Mouse (Mus musculus): ENCODE results near the gene Mtcl1. TPM values are rescaled to one million over a fixed set of nuclear protein-coding genes. Genes with fewer than 3 reads are reported as not detected.
"Not testable (repeated sequence)": the region's sequence is repeated elsewhere in the genome, so short reads cannot be mapped to it uniquely, and the experiment has no call there.

Gene Mtcl1
- polyA plus RNA-seq, 1 experiment from 2014 or later, result 3.5 TPM

DNA sequence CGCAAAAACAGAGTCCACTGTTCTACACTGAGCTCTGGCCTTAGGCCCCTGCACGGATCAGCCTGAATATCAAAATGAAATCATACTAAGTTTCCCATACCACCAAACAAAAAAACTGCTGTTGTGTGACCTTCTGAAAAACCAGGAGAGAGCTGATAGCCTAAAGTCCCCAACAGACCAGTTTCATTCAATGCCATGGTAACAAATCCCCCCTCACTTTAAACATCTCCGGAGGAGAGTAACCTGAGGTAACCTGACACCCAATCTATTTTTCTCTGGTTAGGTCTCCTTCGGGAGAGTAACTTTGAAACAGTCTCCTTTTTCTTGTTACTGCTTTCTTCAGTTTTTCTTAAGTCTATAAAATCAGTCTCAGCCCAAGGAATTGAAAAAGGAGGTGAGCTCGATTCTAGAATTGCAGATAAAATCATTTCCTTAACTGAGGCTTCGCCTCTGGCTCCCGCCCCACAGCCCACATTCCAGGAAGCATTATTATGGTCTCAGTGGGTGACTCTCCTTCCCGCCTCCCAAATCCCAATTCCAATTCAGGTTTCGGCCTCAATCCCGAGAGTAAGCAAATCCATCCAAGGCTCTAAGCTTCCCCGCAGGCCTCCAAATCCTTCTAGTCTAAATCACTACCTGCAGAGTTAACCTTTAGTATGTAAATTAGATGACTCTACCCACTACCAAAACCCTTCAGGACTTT lies 10.3 kb downstream of the Mtcl1 start:
- peak; percentile 21 for DNase-seq (ENCODE audit: low spot score)
- Histone ChIP-seq H3K4me3 (replicated peaks; ENCODE audit: low read depth, low read length) (no peak overlapping the region), H3K27ac (no peak overlapping the region), H3K4me2 (ENCODE audit: low read length) (no peak overlapping the region), H3K9ac (ENCODE audit: low read depth, low read length) (no peak overlapping the region), H3K4me1 (replicated peaks; ENCODE audit: insufficient read depth, low read length) (no peaks in the 10 kb centered on the region), H3K27me3 (ENCODE audit: insufficient read depth, low read length) (no peaks in the 10 kb centered on the region), H3K36me3 (ENCODE audit: insufficient read depth, low read length) (no peaks in the 10 kb centered on the region), H3K9me3 (replicated peaks; ENCODE audit: low read length) (no peaks in the 10 kb centered on the region)
- no peak for TF ChIP-seq CTCF (IDR thresholded peaks at IDR 0.05; ENCODE audit: low read depth)
- 28% methylated on average over 11 of the region's 11 CpGs for WGBS
- ATAC-seq (replicated peaks; ENCODE audit: low FRiP score, low read depth), result no peak

DNA sequence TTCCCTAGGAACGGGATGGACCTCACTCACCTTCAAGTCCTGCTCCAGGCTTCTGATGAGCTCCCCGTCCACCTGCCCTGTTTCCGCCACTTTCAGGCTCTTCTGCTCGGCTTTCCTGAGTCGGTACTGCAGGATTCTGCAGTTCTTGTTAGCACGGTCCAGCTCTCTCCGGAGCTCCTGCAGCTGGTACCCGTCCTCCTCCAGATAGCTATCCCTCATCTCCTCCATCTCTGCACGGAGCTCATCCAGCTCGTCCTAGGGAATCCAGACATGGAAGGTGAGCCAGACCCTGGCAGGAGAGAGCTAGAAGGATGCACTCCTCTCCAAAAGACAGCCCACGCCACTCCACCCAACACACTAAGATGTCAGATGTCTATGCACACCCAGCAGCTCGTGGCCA lies 11.4 kb downstream of the Mtcl1 start:
- Histone ChIP-seq H3K36me3 (ENCODE audit: insufficient read depth, low read length) (no peaks in the 10 kb centered on the region), H3K27ac (no peak overlapping the region), H3K9ac (ENCODE audit: low read depth, low read length) (no peak overlapping the region), H3K4me2 (ENCODE audit: low read length) (no peak overlapping the region), H3K4me1 (replicated peaks; ENCODE audit: insufficient read depth, low read length) (no peaks in the 10 kb centered on the region), H3K27me3 (ENCODE audit: insufficient read depth, low read length) (no peaks in the 10 kb centered on the region), H3K4me3 (replicated peaks; ENCODE audit: low read depth, low read length) (no peak overlapping the region), H3K9me3 (replicated peaks; ENCODE audit: low read length) (no peaks in the 10 kb centered on the region)
- no peak for TF ChIP-seq CTCF (IDR thresholded peaks at IDR 0.05; ENCODE audit: low read depth)
- no peak for ATAC-seq (replicated peaks; ENCODE audit: low FRiP score, low read depth)
- no peak for DNase-seq (ENCODE audit: low spot score)
- 80% methylated on average over 12 of the region's 12 CpGs for WGBS

DNA sequence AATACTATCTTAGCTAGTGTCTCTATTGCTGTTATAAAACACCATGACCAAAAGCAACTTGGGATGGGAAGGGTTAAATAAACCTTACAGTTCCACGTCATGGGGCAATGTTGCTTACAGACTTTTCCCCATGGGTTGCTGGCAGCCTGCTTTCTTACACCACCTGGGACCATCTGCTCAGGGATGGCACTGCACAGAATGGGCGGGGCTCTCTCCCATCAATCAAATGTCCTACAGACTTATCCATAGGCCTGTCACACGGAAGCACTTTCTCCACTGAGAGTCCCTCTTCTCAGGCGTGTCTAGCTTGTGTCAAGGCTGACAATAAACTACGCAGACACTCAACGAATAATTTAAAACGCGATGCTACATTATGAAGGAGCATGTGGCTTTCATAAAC lies 12.7 kb downstream of the Mtcl1 start:
- no peak for TF ChIP-seq CTCF (IDR thresholded peaks at IDR 0.05; ENCODE audit: low read depth)
- H3K9me3 ChIP-seq (replicated peaks; ENCODE audit: low read length), result no peaks in the 10 kb centered on the region
- no peaks in the 10 kb centered on the region for H3K36me3 ChIP-seq (ENCODE audit: insufficient read depth, low read length)
- no peak overlapping the region for H3K4me3 ChIP-seq (replicated peaks; ENCODE audit: low read depth, low read length)
- ATAC-seq (replicated peaks; ENCODE audit: low FRiP score, low read depth) (no peak), DNase-seq (ENCODE audit: low spot score) (no peak)
- H3K27me3 ChIP-seq (ENCODE audit: insufficient read depth, low read length), result no peaks in the 10 kb centered on the region
- no peaks in the 10 kb centered on the region for H3K4me1 ChIP-seq (replicated peaks; ENCODE audit: insufficient read depth, low read length)
- WGBS, result 83% methylated on average over 8 of the region's 8 CpGs
- H3K27ac ChIP-seq, result no peak overlapping the region
- no peak overlapping the region for H3K9ac ChIP-seq (ENCODE audit: low read depth, low read length)
- no peak overlapping the region for H3K4me2 ChIP-seq (ENCODE audit: low read length)

DNA sequence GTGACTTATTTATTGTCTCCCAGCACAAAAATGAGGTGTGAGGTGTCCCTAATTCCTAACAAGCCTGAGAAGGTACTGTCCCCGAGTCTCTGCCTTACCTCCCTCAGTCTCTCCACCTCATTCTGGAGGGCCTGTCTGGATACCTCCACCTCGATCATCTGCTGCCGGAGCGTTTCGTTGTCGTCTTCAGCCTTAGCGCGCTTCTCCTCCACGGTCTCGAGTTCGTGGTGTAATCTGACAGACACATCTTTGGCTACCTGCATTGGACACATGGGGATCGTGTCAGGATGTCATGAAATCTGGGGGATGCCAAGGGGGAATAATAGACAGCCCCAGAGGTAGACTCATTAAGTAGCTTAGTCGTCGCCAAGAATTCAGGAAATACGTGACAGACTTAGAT lies 13.6 kb downstream of the Mtcl1 start:
- H3K27me3 ChIP-seq (ENCODE audit: insufficient read depth, low read length), result no peaks in the 10 kb centered on the region
- no peaks in the 10 kb centered on the region for H3K36me3 ChIP-seq (ENCODE audit: insufficient read depth, low read length)
- WGBS, result 95% methylated on average over 15 of the region's 15 CpGs
- DNase-seq (ENCODE audit: low spot score), result no peak
- no peak overlapping the region for H3K4me2 ChIP-seq (ENCODE audit: low read length)
- no peak overlapping the region for H3K9ac ChIP-seq (ENCODE audit: low read depth, low read length)
- no peak overlapping the region for H3K4me3 ChIP-seq (replicated peaks; ENCODE audit: low read depth, low read length)
- ATAC-seq (replicated peaks; ENCODE audit: low FRiP score, low read depth), result no peak
- TF ChIP-seq CTCF (IDR thresholded peaks at IDR 0.05; ENCODE audit: low read depth), result no peak
- H3K4me1 ChIP-seq (replicated peaks; ENCODE audit: insufficient read depth, low read length), result no peaks in the 10 kb centered on the region
- no peak overlapping the region for H3K27ac ChIP-seq
- H3K9me3 ChIP-seq (replicated peaks; ENCODE audit: low read length), result no peaks in the 10 kb centered on the region

DNA sequence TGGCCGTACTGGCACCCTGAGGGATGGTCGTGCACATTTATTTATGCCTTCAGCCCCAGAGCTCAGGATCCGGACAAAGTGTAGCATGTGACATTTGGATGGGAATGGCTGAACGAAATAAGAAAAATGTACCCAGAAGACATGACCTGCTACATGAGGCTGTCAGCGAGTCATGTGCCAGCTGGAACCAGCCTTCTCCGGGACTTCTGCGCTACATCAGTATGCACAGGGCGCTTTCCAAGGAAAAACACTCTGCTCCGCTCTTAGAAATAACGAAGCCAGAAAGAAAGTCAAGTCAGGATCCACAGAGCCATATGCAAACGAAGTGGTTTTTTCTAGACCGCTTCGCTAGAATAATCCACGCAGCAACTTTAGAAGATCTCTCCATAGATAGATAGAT lies 14.5 kb downstream of the Mtcl1 start:
- no peak overlapping the region for H3K9ac ChIP-seq (ENCODE audit: low read depth, low read length)
- no peak overlapping the region for H3K4me3 ChIP-seq (replicated peaks; ENCODE audit: low read depth, low read length)
- no peak overlapping the region for H3K4me2 ChIP-seq (ENCODE audit: low read length)
- no peaks in the 10 kb centered on the region for H3K27me3 ChIP-seq (ENCODE audit: insufficient read depth, low read length)
- DNase-seq (ENCODE audit: low spot score) (no peak), ATAC-seq (replicated peaks; ENCODE audit: low FRiP score, low read depth) (no peak)
- H3K4me1 ChIP-seq (replicated peaks; ENCODE audit: insufficient read depth, low read length), result no peaks in the 10 kb centered on the region
- no peaks in the 10 kb centered on the region for H3K36me3 ChIP-seq (ENCODE audit: insufficient read depth, low read length)
- H3K27ac ChIP-seq, result no peak overlapping the region
- 88% methylated on average over 14 of the region's 14 CpGs for WGBS
- H3K9me3 ChIP-seq (replicated peaks; ENCODE audit: low read length), result no peaks in the 10 kb centered on the region
- TF ChIP-seq CTCF (IDR thresholded peaks at IDR 0.05; ENCODE audit: low read depth), result no peak

DNA sequence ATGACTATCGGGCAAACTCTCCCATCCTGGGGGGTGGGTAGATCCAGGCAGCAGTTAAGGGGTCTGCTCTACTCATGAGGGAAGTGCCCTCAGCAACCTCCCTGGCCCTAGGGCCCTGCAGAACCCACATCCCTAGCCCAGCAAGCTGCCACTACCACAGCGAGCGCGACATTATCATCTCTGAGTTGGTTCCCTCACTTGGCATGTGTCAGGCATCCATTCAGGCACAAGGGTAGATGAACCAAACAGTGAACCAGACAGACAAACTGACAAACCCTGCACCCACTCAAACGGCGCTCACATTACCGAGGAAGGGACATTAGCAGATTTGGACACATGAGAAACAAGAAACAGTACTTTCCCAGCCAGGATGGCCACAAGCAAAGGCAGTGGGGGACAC lies 15.0 kb downstream of the Mtcl1 start:
- ATAC-seq (replicated peaks; ENCODE audit: low FRiP score, low read depth), result no peak
- H3K4me1 ChIP-seq (replicated peaks; ENCODE audit: insufficient read depth, low read length), result no peaks in the 10 kb centered on the region
- H3K36me3 ChIP-seq (ENCODE audit: insufficient read depth, low read length), result no peaks in the 10 kb centered on the region
- 94% methylated on average over 7 of the region's 7 CpGs for WGBS
- no peaks in the 10 kb centered on the region for H3K27me3 ChIP-seq (ENCODE audit: insufficient read depth, low read length)
- H3K4me3 ChIP-seq (replicated peaks; ENCODE audit: low read depth, low read length), result no peak overlapping the region
- no peak overlapping the region for H3K4me2 ChIP-seq (ENCODE audit: low read length)
- H3K9ac ChIP-seq (ENCODE audit: low read depth, low read length), result no peak overlapping the region
- no peak overlapping the region for H3K27ac ChIP-seq
- no peak for TF ChIP-seq CTCF (IDR thresholded peaks at IDR 0.05; ENCODE audit: low read depth)
- DNase-seq (ENCODE audit: low spot score), result no peak
- no peaks in the 10 kb centered on the region for H3K9me3 ChIP-seq (replicated peaks; ENCODE audit: low read length)

DNA sequence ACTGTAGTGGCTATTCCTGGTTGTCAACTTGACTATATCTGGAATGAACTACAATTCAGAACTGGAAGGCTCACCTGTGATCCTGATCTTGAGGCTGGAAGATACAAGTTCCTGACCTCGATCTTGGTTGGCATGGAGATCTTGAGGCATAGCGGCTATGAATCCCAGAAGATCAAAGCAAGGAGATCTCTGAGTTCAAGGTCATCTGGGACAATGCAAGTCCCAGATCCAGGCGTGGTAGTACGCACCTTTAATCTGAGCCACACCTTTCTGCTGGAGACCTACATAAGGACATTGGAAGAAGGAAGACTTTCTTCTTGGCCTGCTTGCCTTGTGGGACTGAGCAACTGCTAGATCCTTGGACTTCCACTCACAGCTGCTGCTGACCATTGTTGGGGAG lies 24.9 kb downstream of the Mtcl1 start:
- WGBS, result 89% methylated on average over 4 of the region's 4 CpGs
- H3K36me3 ChIP-seq (ENCODE audit: insufficient read depth, low read length); H3K4me3 ChIP-seq (replicated peaks; ENCODE audit: low read depth, low read length); H3K4me2 ChIP-seq (ENCODE audit: low read length); DNase-seq (ENCODE audit: low spot score); H3K27ac ChIP-seq; H3K9ac ChIP-seq (ENCODE audit: low read depth, low read length); ATAC-seq (replicated peaks; ENCODE audit: low FRiP score, low read depth); H3K4me1 ChIP-seq (replicated peaks; ENCODE audit: insufficient read depth, low read length); H3K9me3 ChIP-seq (replicated peaks; ENCODE audit: low read length); H3K27me3 ChIP-seq (ENCODE audit: insufficient read depth, low read length): not testable (repeated sequence)
